Mouse (Mus musculus) olfactory bulb, adult 2 months (tissue): ENCODE measurements around the gene Atp4b. TPM values are rescaled to one million over a fixed set of nuclear protein-coding genes. Genes with fewer than 3 reads are reported as not detected.

Experiments used
- H3K27ac ChIP-seq: fragments of 200-500 bp; 2 replicates; pipeline ENCODE4 v1.5.1; 2012; ENCODE audit warnings: low read depth, low read length; ENCODE audit not compliant: insufficient read depth
- H3K4me1 ChIP-seq: fragments of 200-500 bp; 2 replicates; pipeline ENCODE4 v1.6.1; 2012; ENCODE audit warnings: low read length; ENCODE audit not compliant: control insufficient read depth, insufficient read depth
- H3K4me3 ChIP-seq: fragments of 200-500 bp; 2 replicates; pipeline ENCODE4 v1.5.1; 2012; ENCODE audit warnings: mild to moderate bottlenecking, low read depth, low read length, moderate library complexity; ENCODE audit not compliant: insufficient read depth
- CTCF ChIP-seq: fragments of 200-500 bp; IDR thresholded peaks from 2 replicates; pipeline ENCODE4 v1.5.1; 2012; ENCODE audit warnings: low read depth, mild to moderate bottlenecking, low read length, moderate library complexity; ENCODE audit not compliant: insufficient read depth
- POLR2A ChIP-seq: fragments of 200-500 bp; IDR thresholded peaks from 2 replicates; pipeline ENCODE4 v1.6.1; 2012; ENCODE audit warnings: mild to moderate bottlenecking, low read depth, low read length, moderate library complexity; ENCODE audit not compliant: insufficient read depth
- WGBS: fragments of 180-500 bp; shearing (Covaris S2); methylation state at CpG from one replicate; pipeline ENCODE4 v1.1.7; 2018; 5-methylcytosine and 5-hydroxymethylcytosine counted together
- polyA plus RNA-seq: library from polyadenylated mRNA; stranded (reverse); fragments of >200 nt; gene quantifications from 2 replicates; pipeline ENCODE4 v1.2.4, GENCODE M21; 2012; ENCODE audit warnings: low replicate concordance; ENCODE audit not compliant: missing spikeins, insufficient read depth, insufficient read length

The Atp4b gene
- polyA plus RNA-seq, 1 experiment = not detected

- H3K4me3 ChIP-seq = no peak overlapping the region
- no peaks in the 10 kb centered on the region for H3K4me1 ChIP-seq
- WGBS = 74% methylated on average over 6 of the region's 6 CpGs
- no peak for TF ChIP-seq CTCF
- TF ChIP-seq POLR2A = no peak
- H3K27ac ChIP-seq = no peak overlapping the region
Observed at GRCm38 (mm10) chr8:13420970-13421369, 24.3 kb upstream of the Atp4b start.

GRCm38 (mm10) chr8:13419111-13419639 is 22.6 kb upstream of the Atp4b start:
- Histone ChIP-seq H3K4me3 (no peak overlapping the region), H3K27ac (no peak overlapping the region), H3K4me1 (no peaks in the 10 kb centered on the region)
- WGBS = 76% methylated on average over 2 of the region's 2 CpGs
- TF ChIP-seq POLR2A (no peak), CTCF (no peak)

- no peak overlapping the region for H3K27ac ChIP-seq
- WGBS = 74% methylated on average over 10 of the region's 10 CpGs
- no peak overlapping the region for H3K4me3 ChIP-seq
- no peak for TF ChIP-seq POLR2A
- no peak for TF ChIP-seq CTCF
- H3K4me1 ChIP-seq = no peaks in the 10 kb centered on the region
Observed at GRCm38 (mm10) chr8:13415879-13416278, 19.3 kb upstream of the Atp4b start.

DNA sequence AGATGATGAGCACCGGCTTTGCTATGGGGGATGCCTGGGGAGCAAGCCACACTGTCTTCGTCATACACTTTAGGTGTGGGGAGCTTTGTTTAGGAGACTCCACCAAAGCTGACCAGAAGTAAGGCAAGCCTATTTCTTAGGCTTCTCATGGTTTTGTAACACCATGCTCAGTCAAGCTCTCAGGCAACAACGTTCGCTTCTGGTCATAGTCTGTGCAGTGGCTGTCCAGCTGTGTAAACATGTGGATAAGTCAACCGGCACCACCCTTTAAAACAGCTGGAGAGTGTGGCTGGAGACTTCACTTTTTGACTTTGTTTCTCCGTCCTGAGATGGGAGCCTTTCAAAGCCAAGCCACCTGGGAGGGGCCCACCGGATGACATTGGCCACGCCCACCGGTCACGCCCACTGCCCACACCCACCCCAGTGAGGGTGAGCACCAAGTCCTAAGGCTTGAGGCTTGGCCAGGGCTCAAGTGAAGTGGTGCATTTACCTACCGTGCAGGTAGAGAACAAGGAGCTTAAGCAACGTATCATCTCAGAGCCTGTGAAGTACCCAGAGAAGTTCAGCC is 17.3 kb upstream of the Atp4b start:
- Histone ChIP-seq H3K4me1 (no peaks in the 10 kb centered on the region), H3K27ac (no peak overlapping the region), H3K4me3 (no peak overlapping the region)
- 61% methylated on average over 12 of the region's 12 CpGs for WGBS
- TF ChIP-seq POLR2A (no peak), CTCF (no peak)

DNA sequence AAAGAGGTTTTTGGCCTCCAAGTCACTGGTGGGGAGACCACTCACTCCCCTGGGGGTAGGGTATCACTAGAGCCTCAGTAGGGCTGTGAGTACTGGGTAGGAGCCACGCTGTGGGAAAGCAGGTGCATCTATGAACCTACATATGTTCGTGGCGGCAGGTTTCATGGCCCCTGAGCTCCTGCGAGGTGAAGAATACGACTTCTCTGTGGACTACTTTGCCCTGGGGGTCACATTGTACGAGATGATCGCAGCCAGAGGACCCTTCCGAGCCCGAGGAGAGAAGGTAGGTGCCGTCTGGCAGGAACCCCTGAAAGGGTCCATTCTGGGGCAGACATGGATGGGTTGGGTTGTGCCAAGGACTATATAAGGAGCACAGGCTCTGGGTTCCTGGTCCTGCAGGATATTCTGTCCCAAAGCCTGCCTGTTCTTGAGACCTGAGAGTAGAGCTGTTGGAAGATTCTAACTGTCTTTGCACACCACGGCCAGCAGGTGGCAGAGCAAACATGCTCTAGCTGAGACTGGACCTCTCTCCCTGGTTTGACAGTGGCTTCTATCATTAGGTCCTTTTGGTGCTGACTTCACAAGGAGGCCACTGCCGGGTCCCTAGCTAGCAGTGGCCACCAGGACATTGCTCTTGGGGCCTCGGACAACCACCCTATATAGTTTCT is 16.4 kb upstream of the Atp4b start:
- TF ChIP-seq CTCF (peak; percentile 22; the same call in 1 of the 2 replicates), POLR2A (no peak)
- no peak overlapping the region for H3K4me3 ChIP-seq
- no peaks in the 10 kb centered on the region for H3K4me1 ChIP-seq
- no peak overlapping the region for H3K27ac ChIP-seq
- 63% methylated on average over 13 of the region's 13 CpGs for WGBS

DNA sequence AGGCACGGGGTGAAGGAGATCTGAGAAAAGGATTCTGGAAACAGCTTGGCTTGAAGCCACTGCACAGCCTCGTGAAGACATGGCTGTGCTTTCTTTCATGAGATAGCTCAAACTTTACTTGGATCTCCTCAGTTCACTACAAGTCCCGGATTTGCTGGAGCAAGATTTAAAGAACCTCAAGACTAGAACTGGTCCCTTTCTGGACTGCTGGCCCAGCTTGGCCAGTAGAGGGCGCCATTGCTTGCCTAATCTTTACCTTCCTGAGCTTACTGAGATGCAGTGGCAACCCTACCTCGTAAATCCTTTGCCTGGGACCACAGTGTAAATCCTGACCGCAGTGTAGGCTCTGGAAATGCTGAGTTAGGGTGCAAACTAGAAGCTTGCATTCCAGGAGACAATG is 15.0 kb upstream of the Atp4b start:
- Histone ChIP-seq H3K4me1 (no peaks in the 10 kb centered on the region), H3K4me3 (no peak overlapping the region), H3K27ac (no peak overlapping the region)
- TF ChIP-seq POLR2A = no peak
- TF ChIP-seq CTCF = peak; percentile 32; the same call in 1 of the 2 replicates
- WGBS = 22% methylated on average over 6 of the region's 6 CpGs

DNA sequence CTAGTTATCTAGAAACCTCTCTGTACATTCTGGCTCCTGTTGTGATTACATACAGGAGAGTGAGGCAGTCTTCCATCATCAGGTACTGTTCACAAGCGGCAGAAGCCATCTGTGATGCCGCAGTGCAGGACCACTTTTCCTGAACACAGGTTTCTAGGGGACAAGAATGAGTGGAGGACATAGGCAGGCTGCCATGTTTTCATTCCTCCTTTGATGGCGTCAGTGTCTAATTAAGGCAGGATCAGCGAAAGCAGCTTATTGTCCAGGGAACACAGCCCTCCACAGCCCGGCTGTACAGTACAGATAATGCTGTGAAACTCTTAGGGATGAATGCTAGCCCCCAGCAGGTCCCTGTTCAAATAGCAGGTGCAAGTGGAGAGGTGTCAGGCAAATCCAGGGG is 9.4 kb upstream of the Atp4b start:
- WGBS = 69% methylated on average over 5 of the region's 5 CpGs
- H3K4me3 ChIP-seq = no peak overlapping the region
- no peaks in the 10 kb centered on the region for H3K4me1 ChIP-seq
- H3K27ac ChIP-seq = no peak overlapping the region
- TF ChIP-seq POLR2A (no peak), CTCF (no peak)

- TF ChIP-seq POLR2A (no peak), CTCF (no peak)
- H3K4me3 ChIP-seq = no peak within 1 kb of the TSS
- no peak within 1 kb of the TSS for H3K27ac ChIP-seq
- no peaks in the 10 kb centered on the region for H3K4me1 ChIP-seq
- 82% methylated on average over 5 of the region's 5 CpGs for WGBS
Observed at GRCm38 (mm10) chr8:13404666-13405131, 8.1 kb upstream of the Atp4b start, which contains the start of gene Grk1. Gene Grk1, plus strand, starts transcription at chr8:13405081.

GRCm38 (mm10) chr8:13403517-13403916 is 6.9 kb upstream of the Atp4b start:
- TF ChIP-seq CTCF (no peak), POLR2A (no peak)
- no peak overlapping the region for H3K27ac ChIP-seq
- no peak overlapping the region for H3K4me3 ChIP-seq
- no peaks in the 10 kb centered on the region for H3K4me1 ChIP-seq
- 80% methylated on average over 6 of the region's 6 CpGs for WGBS

GRCm38 (mm10) chr8:13393869-13394268 is 2.8 kb downstream of the Atp4b start:
- WGBS = 87% methylated on average over 7 of the region's 7 CpGs
- TF ChIP-seq CTCF (no peak), POLR2A (no peak)
- Histone ChIP-seq H3K4me3 (no peak overlapping the region), H3K4me1 (no peaks in the 10 kb centered on the region), H3K27ac (no peak overlapping the region)
